Mouse (Mus musculus) mouse trophoblast stem cell (cell line): ENCODE measurements around the gene Hipk2.
"Not testable (repeated sequence)": the region's sequence is repeated elsewhere in the genome, so short reads cannot be mapped to it uniquely, and the experiment has no call there.

ENCODE experiments used
- in situ Hi-C, 2 experiments: fragments of 300-500 bp; cut with MseI, MboI; formaldehyde crosslinking; loops; 2 replicates in 1 of 2; 3 replicates in 1 of 2; pipeline ENCODE4 v1.15.1; 2025

Hipk2 gene

DNA sequence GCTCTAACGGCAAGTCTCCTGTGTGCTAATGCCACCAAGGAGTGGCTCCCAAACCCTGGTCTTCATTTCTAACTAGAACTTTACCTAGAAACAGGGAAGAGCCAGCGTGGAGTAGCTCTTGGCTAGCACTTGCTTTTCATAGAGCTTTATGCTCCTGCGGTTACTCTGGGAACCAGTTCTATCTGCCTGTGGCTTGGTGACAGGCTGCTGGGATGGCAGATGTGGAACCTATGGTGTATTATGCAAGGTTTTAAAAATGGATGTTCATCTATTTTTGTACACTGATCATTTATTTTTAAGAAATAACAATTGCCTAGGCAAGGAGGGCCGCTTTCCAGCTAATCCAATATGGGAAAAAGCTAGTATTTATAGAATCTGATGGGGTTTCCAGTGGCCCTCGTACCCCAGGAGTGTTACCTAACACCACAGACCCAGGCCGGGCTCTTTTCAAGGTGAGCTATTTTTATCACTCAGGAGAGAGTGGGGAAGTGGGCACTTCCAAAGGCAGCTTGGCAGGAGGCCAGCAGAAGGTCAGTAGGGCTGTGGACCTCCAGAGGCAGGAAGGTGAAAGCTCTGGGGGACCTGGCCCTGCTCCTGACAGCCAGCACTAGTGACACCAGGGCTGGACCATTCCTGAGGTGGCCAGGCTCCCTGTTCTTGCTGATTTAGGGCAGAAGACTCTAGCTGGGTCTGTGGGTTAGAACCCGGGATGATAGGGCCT lies 171.5 kb downstream of the Hipk2 start:
- in situ Hi-C loops: no loop called here

DNA sequence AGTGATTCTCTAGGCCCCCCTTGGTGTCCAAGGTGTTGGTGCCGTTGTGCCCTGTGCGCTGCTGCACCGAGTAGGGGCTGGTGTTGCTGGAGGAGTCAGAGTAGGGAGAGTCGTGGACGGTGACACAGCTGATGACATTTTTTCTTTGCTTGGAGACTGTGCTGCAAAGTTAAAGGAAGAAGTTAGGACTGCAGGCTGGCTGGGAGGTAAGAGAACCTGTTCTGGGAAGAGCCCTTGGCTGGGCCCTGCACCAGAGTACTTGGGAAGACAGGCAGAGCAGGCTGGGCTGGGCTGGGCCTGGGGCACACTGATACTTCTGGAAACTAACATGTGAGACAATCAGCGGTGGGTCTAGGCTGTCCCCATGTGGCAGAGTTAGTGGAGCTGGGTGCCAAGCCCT lies 172.4 kb downstream of the Hipk2 start:
- in situ Hi-C loops: no loop called here

DNA sequence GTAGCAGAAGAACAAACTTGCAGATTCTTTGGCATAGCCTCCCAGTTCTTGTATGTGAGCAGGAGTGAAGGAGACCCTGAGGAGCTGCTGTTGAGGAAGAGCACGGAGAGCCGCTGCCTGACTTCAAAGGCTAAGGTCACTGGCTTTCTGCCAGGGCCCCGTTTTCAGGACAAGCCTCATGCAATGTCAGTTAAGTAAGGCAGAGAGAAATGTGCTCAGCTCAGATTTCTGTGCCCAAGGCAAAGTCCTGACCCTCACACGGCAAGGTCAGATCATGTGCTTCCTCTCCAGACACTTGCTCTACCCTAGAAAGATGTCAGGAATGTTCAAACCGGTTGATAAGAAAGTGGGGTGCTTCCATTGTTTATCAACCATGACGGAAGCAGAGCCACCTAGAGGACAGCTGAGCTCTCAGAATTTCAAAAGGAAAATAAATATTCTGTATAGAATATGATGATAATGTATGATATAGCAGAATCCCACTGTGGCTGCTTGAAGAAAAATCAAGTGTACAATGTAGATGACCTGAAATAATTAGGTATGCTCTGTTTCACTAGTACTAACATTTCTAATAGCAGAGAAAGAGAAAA lies 173.1 kb downstream of the Hipk2 start:
- in situ Hi-C loops: no loop called here

DNA sequence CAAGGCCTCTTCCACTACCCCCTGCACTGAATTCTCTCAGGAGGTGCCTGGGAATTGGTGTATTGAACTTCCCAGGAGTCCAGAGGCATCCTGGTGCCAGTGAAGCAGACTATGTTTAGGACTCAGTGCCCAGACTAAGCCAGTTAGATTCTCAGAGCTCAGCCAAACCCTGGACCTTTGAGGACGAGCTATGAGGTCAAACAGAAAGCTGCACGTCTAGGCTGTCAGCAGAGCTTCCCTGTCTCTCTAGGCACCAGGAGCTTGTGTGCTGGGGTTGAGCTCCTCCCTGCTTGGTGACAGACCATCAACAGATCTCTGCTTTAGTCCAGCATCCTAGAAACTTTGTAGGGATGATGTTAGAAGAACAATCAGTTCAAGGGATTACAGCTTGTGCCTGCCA lies 174.5 kb downstream of the Hipk2 start:
- in situ Hi-C loops: no loop called here

DNA sequence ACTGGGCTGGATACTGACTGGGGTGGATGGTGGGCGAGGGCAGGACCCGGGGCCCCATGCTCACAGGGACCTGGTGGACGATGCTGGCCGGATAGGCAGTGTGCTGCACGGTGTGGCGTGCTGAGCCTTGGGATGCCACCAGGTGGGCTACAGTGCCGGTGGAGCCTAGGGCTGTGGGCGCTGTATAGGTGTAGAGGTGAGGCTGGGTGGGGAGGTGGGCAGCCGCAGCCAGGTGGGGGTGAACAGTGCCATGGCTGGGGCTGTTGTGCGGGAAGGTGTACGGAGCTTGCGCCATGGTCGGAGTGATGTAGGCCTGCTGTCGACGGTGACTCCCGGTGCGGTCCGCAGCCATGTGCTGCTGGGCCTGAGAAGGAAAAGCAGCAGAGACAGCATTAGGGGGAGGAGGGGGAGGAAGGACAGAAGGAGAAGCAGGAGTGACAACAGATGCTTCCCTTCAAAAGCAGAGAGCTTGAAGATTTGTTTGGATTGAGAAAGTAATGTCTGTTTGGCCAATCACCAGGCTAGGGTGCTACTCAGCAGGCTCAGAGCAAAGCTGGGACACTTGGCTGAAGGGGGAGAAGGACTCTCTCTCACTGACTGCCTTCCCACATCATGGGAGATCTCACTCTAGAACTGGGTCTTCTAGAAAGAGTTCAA lies 177.6 kb downstream of the Hipk2 start:
- in situ Hi-C loops: no loop called here

DNA sequence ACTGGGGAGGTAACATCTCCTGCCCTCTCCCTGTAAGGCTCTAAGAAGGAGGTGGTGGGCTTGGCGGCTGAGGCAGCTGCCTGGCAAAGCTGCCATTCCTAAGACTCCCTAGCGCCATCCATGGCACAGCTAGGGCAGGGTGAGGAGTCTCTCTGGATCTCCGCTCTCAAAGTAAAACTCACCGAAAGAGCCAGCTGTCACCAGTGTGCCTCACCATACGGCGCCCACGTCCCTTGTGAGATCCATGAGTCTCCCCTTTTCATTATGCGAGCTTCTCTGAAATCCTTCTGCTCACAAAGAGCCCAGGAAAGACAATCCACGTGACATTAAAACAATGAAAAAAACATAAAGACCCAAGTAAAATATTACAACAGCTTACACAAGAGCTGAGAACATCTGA lies 179.4 kb downstream of the Hipk2 start:
- in situ Hi-C loops: no loop called here

DNA sequence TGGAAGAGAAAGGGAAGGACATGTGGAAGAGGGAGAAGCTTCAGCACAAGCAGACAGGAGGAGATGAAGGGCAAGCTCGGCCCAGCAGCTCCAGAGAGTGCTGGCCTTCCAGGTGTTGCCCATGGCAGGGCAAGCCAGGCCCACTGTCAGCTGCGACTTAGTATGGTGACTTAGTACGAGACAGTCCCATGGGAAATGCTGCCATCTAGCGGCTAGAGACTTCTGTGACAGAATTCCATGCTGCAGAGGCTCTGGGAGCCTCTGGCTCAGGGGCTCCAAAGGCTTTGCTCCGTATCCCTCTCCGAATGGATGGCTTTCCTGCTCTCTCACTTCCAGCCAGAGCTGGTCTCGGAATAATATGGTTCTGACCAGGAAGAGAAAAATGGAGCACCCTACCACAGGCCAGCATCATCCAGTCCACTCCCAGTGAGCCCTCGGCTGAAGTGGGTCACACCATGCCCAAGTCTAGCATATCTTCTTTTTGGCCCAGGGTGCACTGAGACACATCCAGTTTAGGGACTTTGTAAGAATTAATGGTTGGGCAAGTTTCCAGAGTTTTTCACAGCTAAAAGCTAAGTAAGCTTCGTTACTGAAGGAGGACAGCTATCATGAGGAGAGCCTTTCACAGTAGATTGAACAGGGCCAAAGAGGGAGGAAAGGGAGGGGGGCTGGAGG lies 180.4 kb downstream of the Hipk2 start:
- in situ Hi-C loops: no loop called here

DNA sequence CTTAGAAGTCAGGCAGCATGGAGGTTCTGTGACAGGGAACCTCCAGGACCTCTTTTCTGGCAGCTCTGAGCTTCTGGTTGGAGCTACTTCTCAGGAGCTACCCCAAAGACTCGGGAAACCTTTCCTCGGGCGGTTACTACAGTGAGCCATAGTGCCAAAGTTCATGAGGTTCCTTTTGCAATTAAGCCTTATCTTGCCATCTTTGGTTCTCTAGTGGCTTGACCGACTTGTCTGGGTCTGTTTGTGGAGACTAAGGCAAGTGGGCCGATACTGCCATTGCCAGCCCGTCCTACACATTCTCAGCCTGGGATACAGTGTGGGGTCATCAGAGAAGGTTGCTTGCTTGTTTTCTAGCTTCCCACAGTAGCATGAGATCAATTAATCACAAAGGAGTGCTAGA lies 183.4 kb downstream of the Hipk2 start:
- in situ Hi-C loops: loop anchor here in 1 of 2 experiments (5.0 kb wide), 1 partner anchor 40 kb away; no protein-coding TSS in a partner anchor

DNA sequence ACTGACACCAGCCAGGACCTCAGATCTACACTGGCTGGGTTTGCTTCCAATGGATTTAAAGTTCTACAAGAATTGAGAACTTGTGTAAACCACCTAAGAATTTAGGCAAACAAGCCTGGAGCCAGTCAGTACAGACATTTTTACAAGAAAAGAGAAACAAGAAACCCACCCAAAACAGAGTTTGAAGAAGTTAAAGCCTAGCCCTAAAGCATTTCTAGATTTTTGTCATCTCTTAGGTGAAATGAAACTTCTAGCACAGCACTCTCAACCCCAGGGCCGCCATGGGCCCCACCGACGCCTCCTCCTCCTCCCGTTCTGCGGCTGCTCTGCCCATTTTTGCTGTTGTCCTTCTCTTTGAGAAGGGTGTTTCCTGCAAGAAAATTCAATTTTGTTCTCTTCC lies 184.9 kb downstream of the Hipk2 start:
- in situ Hi-C loops: loop anchor here in 1 of 2 experiments (5.0 kb wide), 1 partner anchor 39 kb away; no protein-coding TSS in a partner anchor

DNA sequence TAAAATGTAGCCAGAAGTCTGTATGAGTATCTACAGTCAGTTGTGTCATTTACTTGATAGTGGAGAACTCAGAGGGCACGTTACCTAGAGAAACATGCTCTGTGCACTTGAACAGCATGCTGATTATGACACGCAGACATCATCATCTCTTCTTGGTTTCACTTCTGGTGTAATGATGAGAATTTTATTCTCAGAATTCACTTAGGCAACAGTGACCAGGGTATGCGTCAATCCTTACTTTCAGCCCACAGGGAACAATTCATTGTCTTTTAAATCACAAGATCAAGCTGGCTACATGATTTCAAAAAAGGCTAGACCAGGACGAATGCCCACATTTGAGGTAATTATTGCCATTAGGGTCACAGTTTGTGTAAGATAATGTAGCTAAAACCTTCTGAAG lies 185.3 kb downstream of the Hipk2 start:
- in situ Hi-C loops: loop anchor here in 1 of 2 experiments (5.0 kb wide), 1 partner anchor 38 kb away; no protein-coding TSS in a partner anchor

DNA sequence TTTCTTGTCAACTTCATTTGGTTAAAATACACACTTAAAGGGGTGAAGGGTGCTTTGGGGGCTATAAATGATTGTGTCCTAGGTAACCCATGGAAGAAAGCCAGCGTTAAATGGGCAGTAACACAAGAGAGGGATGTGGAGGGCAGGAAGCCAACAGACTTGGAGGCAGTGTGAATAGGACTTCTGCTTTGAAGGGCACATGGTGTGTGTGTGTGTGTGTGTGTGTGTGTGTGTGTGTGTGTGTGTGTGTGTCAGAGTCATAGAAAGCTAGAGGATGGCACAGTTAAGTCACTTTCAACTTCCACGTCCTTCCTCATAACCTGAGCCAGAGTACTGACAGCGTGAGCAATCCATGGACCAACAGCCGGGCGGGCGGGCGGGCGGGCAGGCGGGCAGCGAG lies 187.1 kb downstream of the Hipk2 start:
- in situ Hi-C loops: no loop called here

DNA sequence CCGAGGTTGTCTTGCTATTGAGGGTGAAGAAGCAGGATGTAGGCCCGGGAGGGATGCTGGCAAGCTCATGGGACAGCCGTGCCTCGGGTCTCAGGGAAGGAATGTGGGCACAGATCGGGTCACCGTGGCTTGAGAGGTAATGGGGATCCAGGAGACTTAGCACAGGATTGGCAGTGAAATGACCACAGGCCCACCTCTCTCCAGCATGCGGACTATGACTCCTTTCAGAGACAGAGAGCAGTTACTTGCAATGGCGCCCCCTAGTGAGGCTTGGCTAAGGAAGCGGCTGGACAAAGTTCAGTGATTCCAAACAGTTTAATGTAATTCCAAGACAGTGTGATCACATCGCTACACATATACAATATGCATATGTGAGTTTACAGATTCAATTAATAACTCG lies 188.7 kb downstream of the Hipk2 start:
- in situ Hi-C loops: no loop called here

DNA sequence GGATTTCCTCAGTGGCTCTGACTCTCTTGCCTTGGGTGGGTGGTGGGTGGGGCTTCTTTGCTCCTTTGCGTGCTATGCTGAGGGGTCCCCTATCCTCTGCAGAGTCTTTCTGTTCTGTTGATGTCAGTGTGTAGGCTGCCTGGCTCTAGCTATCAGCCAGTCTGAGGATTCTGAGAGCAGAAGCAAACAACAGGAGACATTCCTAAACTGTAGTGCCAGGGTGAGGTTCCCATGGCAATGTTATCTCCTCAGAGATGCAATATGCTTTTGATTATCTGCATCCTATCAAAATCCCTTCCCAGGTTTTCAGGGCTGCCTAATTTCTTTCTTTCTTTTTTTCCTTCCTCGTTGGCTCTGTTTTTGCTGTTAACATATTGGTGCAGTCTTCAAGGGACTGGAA lies 193.4 kb downstream of the Hipk2 start:
- in situ Hi-C loops: no loop called here

DNA sequence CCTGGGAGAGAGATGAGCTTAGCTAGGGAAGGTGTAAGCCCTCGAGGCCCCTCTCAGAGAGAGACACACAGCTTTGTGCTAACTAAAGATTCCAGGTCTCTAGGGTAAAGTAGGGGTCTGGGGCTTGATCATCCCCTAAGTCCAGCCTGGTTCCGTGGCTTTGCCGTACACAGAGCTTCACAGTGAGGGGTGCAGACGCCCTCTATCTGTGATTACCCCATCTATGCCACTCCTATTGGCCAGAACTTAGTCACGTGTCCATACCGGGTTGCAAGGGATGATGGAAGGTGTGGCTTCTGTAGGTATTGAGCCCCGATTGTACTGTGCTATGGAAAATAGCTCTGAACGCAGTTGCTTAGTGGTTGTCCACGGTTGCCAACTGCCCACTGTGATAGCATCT lies 198.3 kb downstream of the Hipk2 start:
- in situ Hi-C loops: no loop called here

DNA sequence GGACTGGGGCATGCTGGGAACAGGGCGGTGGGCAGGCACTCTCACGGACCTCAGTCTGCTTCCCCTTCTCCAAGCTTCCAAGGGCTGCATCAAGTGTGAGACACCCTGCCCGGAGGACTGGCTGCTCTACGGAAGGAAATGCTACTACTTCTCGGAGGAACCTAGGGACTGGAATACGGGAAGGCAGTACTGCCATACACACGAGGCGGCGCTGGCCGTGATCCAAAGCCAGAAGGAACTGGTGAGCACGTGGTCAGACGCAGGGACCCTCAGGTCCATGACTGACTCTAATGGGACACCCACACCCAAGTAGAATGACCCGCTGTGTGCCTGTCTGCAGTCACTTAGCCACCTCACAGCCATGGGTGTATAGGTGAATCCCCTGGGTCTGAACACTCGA lies 199.2 kb downstream of the Hipk2 start:
- in situ Hi-C loops: no loop called here

DNA sequence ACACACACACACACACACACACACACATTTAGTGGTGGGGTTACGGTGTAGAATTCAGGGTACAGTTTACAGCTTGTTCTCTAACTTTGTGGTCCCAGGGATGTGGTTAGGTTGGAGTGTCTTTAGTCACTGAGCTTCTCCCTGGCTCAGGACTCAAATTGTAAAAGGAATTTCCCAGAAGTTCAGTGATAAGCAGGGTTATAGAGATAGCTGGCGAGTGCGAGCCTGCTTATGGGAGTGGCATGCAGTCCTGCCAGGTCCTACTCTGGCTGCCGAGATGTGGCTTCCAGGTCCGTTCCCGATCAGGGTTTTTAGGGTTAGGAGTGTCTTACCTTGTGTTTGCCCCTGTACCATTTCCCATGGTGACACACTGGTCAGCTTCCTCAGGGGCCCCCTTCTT lies 199.7 kb downstream of the Hipk2 start:
- in situ Hi-C loops: no loop called here

DNA sequence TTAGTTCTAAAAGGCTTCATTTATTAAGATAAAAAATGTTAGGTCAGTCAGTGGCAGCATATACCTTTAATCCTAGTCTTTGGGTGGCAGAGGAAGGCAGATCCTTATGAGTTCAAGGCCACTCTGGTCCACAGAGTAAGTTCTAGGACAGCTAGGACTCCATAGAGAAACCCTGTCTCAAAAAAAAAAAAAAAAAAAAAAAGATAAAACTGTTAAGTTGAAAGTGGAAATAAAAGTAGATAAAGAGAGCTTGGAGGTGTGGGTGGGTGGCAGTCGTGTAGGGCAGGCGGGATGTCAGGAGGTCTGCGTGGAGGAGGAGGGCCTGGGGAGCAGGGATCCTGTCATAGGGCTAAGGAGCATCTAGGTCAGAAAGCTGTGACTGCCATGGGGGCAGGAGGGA lies 204.0 kb downstream of the Hipk2 start:
- in situ Hi-C loops: no loop called here

DNA sequence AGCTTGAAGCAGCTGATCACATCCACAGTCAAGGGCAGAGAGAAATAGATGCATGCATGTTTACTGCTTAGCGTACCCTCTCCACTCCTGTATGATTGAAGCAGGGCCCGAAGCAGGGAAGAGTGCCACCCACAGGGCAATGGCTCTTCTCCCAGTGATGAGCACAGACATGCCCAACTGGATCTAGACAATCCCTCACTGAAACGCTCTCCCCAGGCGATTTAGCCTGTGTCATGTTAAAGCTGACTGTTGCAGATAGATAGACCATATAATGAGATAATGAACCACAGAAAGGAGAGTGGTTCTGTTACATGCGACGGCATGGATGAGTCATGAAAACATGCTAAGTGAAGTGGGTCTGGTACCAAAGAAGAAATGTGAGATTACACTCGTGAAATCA lies 204.7 kb downstream of the Hipk2 start:
- in situ Hi-C loops: no loop called here

DNA sequence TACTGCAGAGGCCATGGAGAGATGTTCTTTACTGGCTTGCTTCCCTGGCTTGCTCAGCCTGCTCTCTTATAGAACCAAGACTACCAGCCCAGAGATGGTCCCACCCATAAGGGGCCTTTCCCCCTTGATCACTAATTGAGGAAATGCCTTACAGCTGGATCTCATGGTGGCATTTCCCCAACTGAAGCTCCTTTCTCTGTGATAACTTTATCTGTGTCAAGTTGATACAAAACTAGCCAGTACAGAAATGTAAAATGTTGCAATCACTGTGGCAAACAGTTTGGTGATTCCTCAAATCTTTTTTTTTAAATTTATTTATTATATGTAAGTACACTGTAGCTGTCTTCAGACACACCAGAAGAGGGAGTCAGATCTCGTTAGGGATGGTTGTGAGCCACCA lies 205.5 kb downstream of the Hipk2 start:
- in situ Hi-C loops: not testable (repeated sequence)

DNA sequence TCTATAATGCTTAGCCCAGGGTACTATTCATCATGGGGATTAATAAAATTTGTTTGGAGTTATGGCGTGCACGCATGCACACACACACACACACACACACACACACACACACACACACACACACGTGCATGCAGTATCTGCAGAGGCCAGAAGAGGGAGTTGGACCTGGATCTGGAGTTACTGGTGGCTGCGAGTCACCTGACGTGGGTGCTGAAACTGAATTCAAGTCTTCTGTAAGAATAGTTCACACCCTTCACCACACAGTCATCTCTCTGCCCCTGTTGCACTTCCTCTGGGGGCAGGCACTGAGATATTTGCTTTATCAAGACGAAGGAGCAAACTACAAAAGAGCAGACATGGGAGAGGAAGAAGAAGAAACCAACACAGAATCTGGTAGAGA lies 206.4 kb downstream of the Hipk2 start:
- in situ Hi-C loops: no loop called here

DNA sequence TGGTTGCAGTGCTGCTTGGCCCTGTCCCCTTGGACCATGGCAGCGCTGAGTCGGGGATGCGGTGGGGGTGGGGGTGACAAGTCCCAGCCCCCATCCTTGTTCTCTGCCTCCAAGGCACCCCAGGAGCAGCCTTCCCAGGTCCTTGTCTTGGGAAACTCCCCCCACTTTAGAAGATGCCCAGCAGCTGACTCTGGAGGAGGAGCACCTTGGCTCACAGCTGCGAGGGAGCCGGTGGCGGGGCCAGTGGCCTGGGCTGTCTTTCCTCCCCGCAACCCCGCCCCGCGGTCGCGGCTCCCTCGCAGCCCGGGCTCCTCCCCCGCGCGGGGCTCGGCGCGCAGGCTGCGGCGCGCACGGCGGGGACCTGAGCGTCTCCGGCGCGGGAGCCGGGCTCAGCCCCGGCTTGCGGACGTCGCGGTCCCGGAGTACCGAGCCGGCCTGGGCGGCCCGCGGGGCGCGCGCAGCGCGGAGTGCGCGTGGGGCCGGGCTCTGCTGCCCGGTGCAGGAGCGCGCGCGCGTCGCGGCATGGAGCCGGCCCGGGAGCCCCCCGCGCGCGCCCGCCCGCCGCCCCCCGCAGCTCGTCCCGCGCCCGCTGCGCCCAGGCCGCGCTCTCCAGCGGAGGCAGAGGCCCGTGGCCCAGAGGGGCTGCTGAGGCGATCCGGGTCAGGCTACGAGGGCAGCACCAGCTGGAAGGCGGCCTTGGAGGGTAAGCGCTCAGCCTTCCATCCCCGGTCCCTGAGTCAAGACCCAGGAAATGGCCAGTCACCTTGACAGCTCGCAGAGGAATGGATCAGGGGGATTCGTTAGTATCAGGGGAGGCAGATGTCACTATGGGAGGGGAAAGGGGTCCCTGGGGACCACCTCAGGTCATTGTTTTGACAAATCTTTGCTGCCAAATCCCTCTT lies 213.0 kb downstream of the Hipk2 start, which contains the start of gene Clec2l:
Gene Clec2l (plus strand): TSS at position 356 of the 902 bp plus-strand sequence.
- in situ Hi-C loops: no loop called here
